Comparison of ENCODE assay signal across 8 mouse cellular contexts in genomic region chr4:49844274-49844827, GRCm38 (mm10). TPM values are rescaled to one million over a fixed set of nuclear protein-coding genes. Genes with fewer than 3 reads are reported as not detected.
DNase-seq lines count a peak whose midpoint lies in the region; ATAC-seq and TF ChIP-seq lines count a peak whose summit lies in the region.

No protein-coding gene starts in this region.

- H3K4me1 ChIP-seq in lung, postnatal 0 days (ENCODE audit: insufficient read depth, low read depth, low read length), result peaks cover 8% of the 10 kb centered on the region; the same call in 1 of the 2 replicates

- H3K4me3 ChIP-seq in lung, postnatal 0 days (ENCODE audit: low read depth, low read length), result no peak overlapping the region

- peaks cover 18% of the 10 kb centered on the region for H3K27me3 ChIP-seq in lung, postnatal 0 days (replicated peaks; ENCODE audit: insufficient read depth, low read length)

- no peak overlapping the region for H3K9ac ChIP-seq in lung, postnatal 0 days (replicated peaks; ENCODE audit: low read depth)

- H3K9me3 ChIP-seq in lung, postnatal 0 days (ENCODE audit: low read length), result no peaks in the 10 kb centered on the region

- no peak for ATAC-seq in lung, postnatal 0 days
- no peak for ATAC-seq in megakaryocyte, adult 5-6 weeks (ENCODE audit: poor library complexity, severe bottlenecking)

- peak overlapping the region; percentile 57 for H3K4me2 ChIP-seq in lung, postnatal 0 days (replicated peaks; ENCODE audit: low read depth, low read length)

- no peak for TF ChIP-seq CTCF in lung, postnatal 0 days (IDR thresholded peaks at IDR 0.05)

- no peak overlapping the region for H3K27ac ChIP-seq in lung, postnatal 0 days (ENCODE audit: low read length)

- peak; percentile 23 to 29 for DNase-seq in cerebellum, postnatal 25 days
- no peak for DNase-seq in cerebellum, adult 11 months
- DNase-seq in lung, postnatal 0 days (ENCODE audit: low spot score), result no peak
- DNase-seq in lung, postnatal 25 days (ENCODE audit: low spot score), result no peak
- peak; percentile 28 to 46 for DNase-seq in left cerebral cortex, postnatal 36 days (ENCODE audit: low spot score in 2 of 2)
- DNase-seq in right cerebral cortex, postnatal 10 days (ENCODE audit: low spot score in 2 of 2), result peak; percentile 40 to 45
- no peak for DNase-seq in gastrocnemius, postnatal 25 days

- no peak for TF ChIP-seq EP300 in lung, postnatal 0 days (IDR thresholded peaks at IDR 0.05)

- 6% methylated on average over 32 of the region's 33 CpGs for WGBS in lung, postnatal 0 days

- intact Hi-C loops in left cerebral cortex, postnatal 36 days (cut with DNase I), result loop anchor here (10.0 kb wide), 1 partner anchor 830 kb away; no protein-coding TSS in a partner anchor

- H3K36me3 ChIP-seq in lung, postnatal 0 days (ENCODE audit: insufficient read depth, low read length), result no peaks in the 10 kb centered on the region

RNA-seq across cellular contexts. Expression of gene Grin3a, which starts 1.2 kb away (rescaled TPM):
- 0.02 and 0.08 TPM in 2 replicates for polyA plus RNA-seq in lung, postnatal 0 days (2015; fragmentation: Nextera tagmentation; extraction: Ambion mirVana)
- 10 to 100 TPM; 29.6 to 30.8 TPM for total RNA-seq in left cerebral cortex, postnatal 36 days (2021)
- total RNA-seq in megakaryocyte, adult 5-6 weeks (2015), result not detected in 2 replicates
- not detected in 2 replicates for total RNA-seq in megakaryocyte, adult 5-6 weeks (2017)
- under 1 TPM; 0.13 to 0.18 TPM for total RNA-seq in gastrocnemius, postnatal 25 days (2021)

Comparison
In these comparisons a context has a peak if more than half of its experiments do, and no peak if none do; other contexts are left out.
1. DNase-seq: peak in cerebellum, postnatal 25 days (2 of 2), left cerebral cortex, postnatal 36 days (2 of 2) and right cerebral cortex, postnatal 10 days (2 of 2); none in cerebellum, adult 11 months (single experiment), lung, postnatal 0 days (single experiment), lung, postnatal 25 days (single experiment) and gastrocnemius, postnatal 25 days (single experiment).
2. RNA of gene Grin3a, which starts 1.2 kb away (total RNA-seq): 29.6 to 30.8 TPM in left cerebral cortex, postnatal 36 days; 0.13 to 0.18 TPM in gastrocnemius, postnatal 25 days and not detected in megakaryocyte, adult 5-6 weeks; every median in the first group is over 10 times any median in the second.